Mouse (Mus musculus) lung, embryonic 14.5 days (tissue): ENCODE results near the gene Cog8. TPM values are rescaled to one million over a fixed set of nuclear protein-coding genes. Genes with fewer than 3 reads are reported as not detected.

Experiments
- ATAC-seq: fragments of 200-750 bp; cut with Nextera tagmentation; 2 replicates; pipeline ENCODE4 v1.8.0; 2017; ENCODE audit warnings: mild to moderate bottlenecking, moderate TSS enrichment, moderate library complexity; ENCODE audit not compliant: insufficient read depth
- DNase-seq: peaks from one replicate; pipeline ENCODE4 v3.0.0-alpha.2; 2015
- H3K27ac ChIP-seq: fragments of 300-500 bp; sonication (generic); 2 replicates; pipeline ENCODE4 v1.5.1; 2014; ENCODE audit warnings: low read depth, mild to moderate bottlenecking, moderate library complexity
- H3K27me3 ChIP-seq: fragments of 300-500 bp; sonication (generic); 2 replicates; pipeline ENCODE4 v1.6.1; 2014; ENCODE audit warnings: low read length, control low read depth; ENCODE audit not compliant: insufficient read depth
- H3K36me3 ChIP-seq: fragments of 300-500 bp; sonication (generic); 2 replicates; pipeline ENCODE4 v1.6.1; 2014; ENCODE audit warnings: control low read depth; ENCODE audit not compliant: insufficient read depth
- H3K4me1 ChIP-seq: fragments of 300-500 bp; sonication (generic); 2 replicates; pipeline ENCODE4 v1.6.1; 2014; ENCODE audit warnings: antibody characterized with exemption, control low read depth; ENCODE audit not compliant: insufficient read depth
- H3K4me2 ChIP-seq: fragments of 300-500 bp; sonication (generic); 2 replicates; pipeline ENCODE4 v1.6.1; 2014; ENCODE audit warnings: mild to moderate bottlenecking
- H3K4me3 ChIP-seq: fragments of 300-500 bp; sonication (generic); 2 replicates; pipeline ENCODE4 v1.5.1; 2014; ENCODE audit warnings: low read depth, low read length
- H3K9ac ChIP-seq: fragments of 300-500 bp; sonication (generic); 2 replicates; pipeline ENCODE4 v1.6.1; 2014
- H3K9me3 ChIP-seq: fragments of 300-500 bp; sonication (generic); 2 replicates; pipeline ENCODE4 v1.6.1; 2016; ENCODE audit warnings: low read depth, low read length, control low read depth
- CTCF ChIP-seq: IDR thresholded peaks from 2 replicates; pipeline ENCODE4 v1.5.1; 2016; ENCODE audit warnings: antibody characterized with exemption, low read depth
- WGBS: fragments of 180-500 bp; shearing (Covaris S2); extraction: QIAGEN DNeasy Blood & Tissue Kit; methylation state at CpG from one replicate; pipeline ENCODE4 v1.1.7; 2014; 5-methylcytosine and 5-hydroxymethylcytosine counted together
- polyA plus RNA-seq: library from polyadenylated mRNA; unstranded; fragments of >200 nt; fragmentation: Nextera tagmentation; extraction: Ambion mirVana; gene quantifications from 2 replicates; pipeline ENCODE4 v1.2.1, GENCODE M21; 2014

Gene Cog8
- polyA plus RNA-seq, 1 experiment from 2014 or later: 37.0 TPM

DNA sequence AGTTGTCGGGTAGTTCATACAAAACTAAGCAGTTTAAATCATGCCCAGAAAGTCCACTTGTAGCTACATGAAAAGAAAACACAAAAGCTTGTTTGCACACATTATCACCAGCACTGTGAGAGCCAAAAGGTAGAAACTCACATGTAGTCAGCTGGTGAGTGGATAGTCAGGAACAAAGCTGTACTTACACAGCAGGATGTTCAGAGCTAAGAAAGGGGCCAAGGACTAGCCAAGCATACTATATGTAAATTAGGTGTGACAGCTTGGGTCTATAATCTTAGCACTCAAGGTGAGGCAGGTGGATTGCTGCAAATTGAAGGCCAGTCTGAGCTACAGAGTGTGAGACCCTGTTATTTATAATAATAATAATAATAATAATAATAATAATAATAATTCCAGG lies 6.1 kb upstream of the Cog8 start:
- Histone ChIP-seq H3K4me2 (no peak overlapping the region), H3K36me3 (peaks cover 21% of the 10 kb centered on the region), H3K27ac (no peak overlapping the region), H3K9me3 (no peaks in the 10 kb centered on the region), H3K4me3 (no peak overlapping the region), H3K4me1 (no peaks in the 10 kb centered on the region), H3K27me3 (no peaks in the 10 kb centered on the region), H3K9ac (no peak overlapping the region)
- ATAC-seq (no peak), DNase-seq (no peak)
- no peak for TF ChIP-seq CTCF
- 67% methylated on average over 1 of the region's 1 CpGs for WGBS

GRCm38 (mm10) chr8:107056973-107057369 lies 482 bp upstream of the Cog8 start:
- ATAC-seq (peak; percentile 63), DNase-seq (peak; percentile 19)
- peak overlapping the region; percentile 100 for H3K4me3 ChIP-seq
- WGBS: under 1% methylated on average over 33 of the region's 33 CpGs
- H3K27ac ChIP-seq: peak overlapping the region; percentile 52; the same call in 1 of the 2 replicates
- TF ChIP-seq CTCF: 0 out of 2 replicates have a peak, but pooled peaks have one; percentile 21
- peaks cover 49% of the 10 kb centered on the region for H3K36me3 ChIP-seq
- H3K9ac ChIP-seq: peak overlapping the region; percentile 80
- H3K27me3 ChIP-seq: no peaks in the 10 kb centered on the region
- H3K9me3 ChIP-seq: no peaks in the 10 kb centered on the region
- peak overlapping the region; percentile 82 for H3K4me2 ChIP-seq
- H3K4me1 ChIP-seq: no peaks in the 10 kb centered on the region

GRCm38 (mm10) chr8:107052046-107052445 lies 4.4 kb downstream of the Cog8 start:
- no peak for TF ChIP-seq CTCF
- Histone ChIP-seq H3K4me3 (no peak overlapping the region), H3K27me3 (no peaks in the 10 kb centered on the region), H3K36me3 (peaks cover 57% of the 10 kb centered on the region), H3K9me3 (no peaks in the 10 kb centered on the region), H3K9ac (no peak overlapping the region), H3K4me1 (no peaks in the 10 kb centered on the region), H3K27ac (no peak overlapping the region), H3K4me2 (no peak overlapping the region)
- ATAC-seq: no peak
- 94% methylated on average over 8 of the region's 8 CpGs for WGBS
- DNase-seq: no peak

GRCm38 (mm10) chr8:107049480-107049879 lies 7.0 kb downstream of the Cog8 start:
- DNase-seq (no peak), ATAC-seq (no peak)
- WGBS: 93% methylated on average over 4 of the region's 4 CpGs
- H3K36me3 ChIP-seq: peaks cover 77% of the 10 kb centered on the region
- H3K9me3 ChIP-seq: no peaks in the 10 kb centered on the region
- no peak for TF ChIP-seq CTCF
- no peaks in the 10 kb centered on the region for H3K27me3 ChIP-seq
- H3K27ac ChIP-seq: peak overlapping the region; percentile 94; the same call in 1 of the 2 replicates
- peak overlapping the region; percentile 75 for H3K4me2 ChIP-seq
- H3K4me1 ChIP-seq: no peaks in the 10 kb centered on the region
- H3K9ac ChIP-seq: no peak overlapping the region
- H3K4me3 ChIP-seq: peak overlapping the region; percentile 87

- Histone ChIP-seq H3K9me3 (no peaks in the 10 kb centered on the region), H3K9ac (peak within 1 kb of the TSS; percentile 94), H3K4me1 (no peaks in the 10 kb centered on the region), H3K36me3 (peaks cover 79% of the 10 kb centered on the region), H3K4me2 (peak within 1 kb of the TSS; percentile 75), H3K27me3 (no peaks in the 10 kb centered on the region), H3K4me3 (peak within 1 kb of the TSS; percentile 87), H3K27ac (peak within 1 kb of the TSS; percentile 94)
- ATAC-seq: peak; percentile 83
- peak; percentile 87 for DNase-seq
- WGBS: under 1% methylated on average over 82 of the region's 87 CpGs
- TF ChIP-seq CTCF: peak; percentile 1; the same call in 1 of the 2 replicates
Measured at GRCm38 (mm10) chr8:107048061-107048941, 8.2 kb downstream of the Cog8 start, which contains the start of gene Pdf. Gene Pdf, minus strand, starts transcription at chr8:107048614.

DNA sequence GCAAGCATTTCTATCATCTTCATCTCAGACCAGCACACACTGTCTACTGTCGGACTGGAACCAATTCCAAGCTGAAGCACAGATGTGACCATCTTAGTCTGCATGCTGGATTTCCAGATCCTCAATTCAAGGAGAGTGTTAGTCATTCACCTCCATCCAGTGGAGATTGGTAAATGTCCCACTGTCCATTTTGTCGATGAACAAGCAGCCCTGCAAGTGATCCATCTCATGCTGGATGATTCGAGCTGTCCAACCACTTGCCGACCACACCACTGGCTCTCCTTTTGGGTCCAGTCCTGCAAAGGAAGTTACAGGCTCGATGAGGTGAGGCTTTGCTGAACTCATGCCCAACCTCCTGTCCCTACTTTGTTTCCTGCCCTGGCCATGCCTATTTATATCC lies 9.5 kb downstream of the Cog8 start:
- 83% methylated on average over 5 of the region's 5 CpGs for WGBS
- TF ChIP-seq CTCF: no peak
- Histone ChIP-seq H3K9me3 (no peaks in the 10 kb centered on the region), H3K27ac (no peak overlapping the region), H3K27me3 (no peaks in the 10 kb centered on the region), H3K36me3 (peaks cover 79% of the 10 kb centered on the region), H3K4me2 (peak overlapping the region; percentile 75), H3K9ac (no peak overlapping the region), H3K4me3 (no peak overlapping the region), H3K4me1 (no peaks in the 10 kb centered on the region)
- DNase-seq: no peak
- no peak for ATAC-seq

DNA sequence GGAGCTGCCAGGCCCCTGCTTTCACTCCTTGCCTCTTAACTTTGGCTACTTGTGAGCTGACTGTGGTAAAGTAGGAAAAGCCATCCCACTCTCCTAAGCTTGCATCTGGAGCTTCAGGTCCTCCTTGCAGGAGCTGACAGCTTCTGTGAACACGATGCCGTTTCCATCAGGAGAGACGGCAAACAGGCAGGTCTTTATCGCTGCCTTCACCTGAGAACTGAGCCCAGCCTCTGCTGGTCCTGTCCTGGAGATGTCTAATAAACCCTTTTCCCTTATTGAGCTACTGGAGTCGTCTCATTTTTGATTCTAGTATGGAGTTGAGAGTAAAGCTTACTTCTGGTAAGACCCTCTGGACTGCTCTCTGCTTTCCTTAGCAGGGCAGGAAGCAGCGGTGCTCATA lies 11.0 kb downstream of the Cog8 start:
- Histone ChIP-seq H3K4me3 (no peak overlapping the region), H3K9me3 (no peaks in the 10 kb centered on the region), H3K4me1 (no peaks in the 10 kb centered on the region), H3K27ac (no peak overlapping the region), H3K9ac (no peak overlapping the region), H3K4me2 (no peak overlapping the region), H3K27me3 (no peaks in the 10 kb centered on the region), H3K36me3 (peaks cover 79% of the 10 kb centered on the region)
- ATAC-seq (no peak), DNase-seq (no peak)
- 88% methylated on average over 6 of the region's 6 CpGs for WGBS
- TF ChIP-seq CTCF: no peak
